Mouse (Mus musculus) erythroblast, embryonic 14.5 days (primary cell): Measurements from ENCODE around the gene Gm17577. TPM values are rescaled to one million over a fixed set of nuclear protein-coding genes. Genes with fewer than 3 reads are reported as not detected.
"Not testable (repeated sequence)": the region's sequence is repeated elsewhere in the genome, so short reads cannot be mapped to it uniquely, and the experiment has no call there.

Source experiments
- H3K27me3 ChIP-seq: 2 replicates; pipeline ENCODE4 v1.6.1; 2012; ENCODE audit warnings: inconsistent platforms; ENCODE audit not compliant: control insufficient read depth
- H3K36me3 ChIP-seq: 2 replicates; pipeline ENCODE4 v1.6.1; 2012; ENCODE audit warnings: mild to moderate bottlenecking, inconsistent platforms; ENCODE audit not compliant: control insufficient read depth
- H3K4me1 ChIP-seq: 2 replicates; pipeline ENCODE4 v1.6.1; 2012; ENCODE audit warnings: inconsistent platforms; ENCODE audit not compliant: control insufficient read depth
- H3K4me3 ChIP-seq: replicated peaks from 2 replicates; pipeline ENCODE3; 2012; ENCODE audit warnings: moderate library complexity, mild to moderate bottlenecking, inconsistent platforms
- H3K9me3 ChIP-seq: 2 replicates; pipeline ENCODE4 v1.6.1; 2012; ENCODE audit warnings: low read length, inconsistent platforms, mixed read lengths; ENCODE audit not compliant: control insufficient read depth
- polyA plus RNA-seq: library from polyadenylated mRNA; stranded (reverse); fragments of >175 nt; gene quantifications from 2 replicates; pipeline ENCODE4 v1.2.3, GENCODE M21; 2012

Gene Gm17577
- polyA plus RNA-seq, result not detected in 2 replicates

- H3K36me3 ChIP-seq, H3K4me1 ChIP-seq, H3K9me3 ChIP-seq, H3K27me3 ChIP-seq, H3K4me3 ChIP-seq: not testable (repeated sequence)
These were observed at the start of gene Gm17577 for GRCm38 (mm10) chrX:123246807-123247206. Gene Gm17577 (minus strand): TSS chrX:123246907.

- H3K4me3 ChIP-seq, H3K27me3 ChIP-seq: not testable (repeated sequence)
These were observed 24.3 kb downstream of the Gm17577 start, which contains the start of gene Srsx for GRCm38 (mm10) chrX:123222381-123222780. Gene Srsx (minus strand): TSS chrX:123222481.

More at GRCm38 (mm10) chrX:123222381-123222780, 24.3 kb downstream of the Gm17577 start, which contains the start of gene Srsx:
- not testable (repeated sequence) for H3K9me3 ChIP-seq, H3K36me3 ChIP-seq, H3K4me1 ChIP-seq

Other genes with a start within 250 kb of the Gm17577 start
- not detected in 2 replicates for gene Gm17521, start 217.2 kb downstream of the Gm17577 start, polyA plus RNA-seq
- 0.13 and 0.18 TPM in 2 replicates for gene Cldn34c1, start 143.4 kb downstream of the Gm17577 start, polyA plus RNA-seq
- gene Srsx, start 24.4 kb downstream of the Gm17577 start, polyA plus RNA-seq, result not detected in 2 replicates